Mouse (Mus musculus) monocyte, adult 5-6 weeks (primary cell): ENCODE measurements around the gene Kcnq4. TPM values are rescaled to one million over a fixed set of nuclear protein-coding genes. Genes with fewer than 3 reads are reported as not detected.

ENCODE experiments used
- ATAC-seq: fragments of 153-309, 156-312 bp; replicated peaks from 2 replicates; pipeline ENCODE4 v1.8.0; 2017; ENCODE audit warnings: mild to moderate bottlenecking; ENCODE audit not compliant: low TSS enrichment, insufficient number of reproducible peaks, severe bottlenecking, poor library complexity, low FRiP score
- total RNA-seq: library from RNA; stranded (forward); fragments of 200-1000, 200-491, 200-594 nt; gene quantifications from 3 replicates; pipeline ENCODE4 v1.2.3, GENCODE M21; 2017

Kcnq4 gene
- total RNA-seq, 1 experiment from 2014 or later, result not detected

GRCm38 (mm10) chr4:120649369-120650207 lies 98.8 kb downstream of the Kcnq4 start:
- no peak for ATAC-seq

Other genes with a start within 250 kb of the Kcnq4 start
- 0.95 TPM in 1 of 3 replicates, not detected in the others for gene Slfnl1, start 216.4 kb downstream of the Kcnq4 start, total RNA-seq
- 2.9 to 8.2 TPM (median 6.6 TPM) in 3 replicates for gene Ctps, start 178.3 kb downstream of the Kcnq4 start, total RNA-seq
- gene Gm8439, start 159.9 kb downstream of the Kcnq4 start, total RNA-seq, result not detected in 3 replicates
- gene Cited4, start 82.0 kb downstream of the Kcnq4 start, total RNA-seq, result 2.3 to 15.8 TPM (median 14.1 TPM) in 3 replicates
- gene Nfyc, start 83.0 kb upstream of the Kcnq4 start, total RNA-seq, result 46.7 to 97.0 TPM (median 77.6 TPM) in 3 replicates
- 1.7 to 2.9 TPM (median 1.7 TPM) in 3 replicates for gene Rims3, start 106.2 kb upstream of the Kcnq4 start, total RNA-seq
- 6.7 to 14.7 TPM (median 12.3 TPM) in 3 replicates for gene Exo5, start 176.4 kb upstream of the Kcnq4 start, total RNA-seq
- gene Zfp69, start 203.1 kb upstream of the Kcnq4 start, total RNA-seq, result 2.9 to 7.0 TPM (median 5.2 TPM) in 3 replicates